Mouse (Mus musculus) heart, postnatal 4 days (tissue): ENCODE data around the gene Rps16. TPM values are rescaled to one million over a fixed set of nuclear protein-coding genes. Genes with fewer than 3 reads are reported as not detected.

Source experiments
- DNase-seq: peaks from one replicate; pipeline ENCODE4 v3.0.0; 2021
- total RNA-seq, 2 experiments: library from RNA; stranded (reverse); gene quantifications; 2 replicates each; pipeline ENCODE4 v1.2.3; 2021

Gene Rps16
- total RNA-seq, 2 experiments from 2014 or later, result 972 to 1,025 TPM

- no peak for DNase-seq
Observed at GRCm38 (mm10) chr7:28348601-28349000, 1.9 kb upstream of the Rps16 start.

GRCm38 (mm10) chr7:28351676-28352191, 1.3 kb downstream of the Rps16 start:
- no peak for DNase-seq

- no peak for DNase-seq
Observed at GRCm38 (mm10) chr7:28353267-28353666, 2.8 kb downstream of the Rps16 start.

GRCm38 (mm10) chr7:28354113-28354581, 3.7 kb downstream of the Rps16 start:
- no peak for DNase-seq

GRCm38 (mm10) chr7:28354596-28354995, 4.1 kb downstream of the Rps16 start:
- no peak for DNase-seq

GRCm38 (mm10) chr7:28355221-28355620, 4.8 kb downstream of the Rps16 start:
- DNase-seq, result no peak

- peak; percentile 80 for DNase-seq
Observed at GRCm38 (mm10) chr7:28356981-28357380, 6.5 kb downstream of the Rps16 start.

GRCm38 (mm10) chr7:28357984-28358383, 7.5 kb downstream of the Rps16 start:
- no peak for DNase-seq

- DNase-seq, result no peak
Observed at GRCm38 (mm10) chr7:28358431-28358830, 8.0 kb downstream of the Rps16 start.

- DNase-seq, result no peak
Observed at GRCm38 (mm10) chr7:28359854-28360253, 9.4 kb downstream of the Rps16 start.

GRCm38 (mm10) chr7:28360291-28360690, 9.8 kb downstream of the Rps16 start:
- no peak for DNase-seq

- no peak for DNase-seq
Observed at GRCm38 (mm10) chr7:28361647-28362341, 11.3 kb downstream of the Rps16 start.

GRCm38 (mm10) chr7:28362441-28363060, 12.1 kb downstream of the Rps16 start:
- DNase-seq, result no peak

GRCm38 (mm10) chr7:28367663-28368275, 17.3 kb downstream of the Rps16 start:
- no peak for DNase-seq

- no peak for DNase-seq
Observed at GRCm38 (mm10) chr7:28368276-28368920, 17.9 kb downstream of the Rps16 start.

GRCm38 (mm10) chr7:28370051-28370450, 19.6 kb downstream of the Rps16 start:
- no peak for DNase-seq

- DNase-seq, result no peak
Observed at GRCm38 (mm10) chr7:28370977-28371513, 20.6 kb downstream of the Rps16 start.

GRCm38 (mm10) chr7:28371514-28371989, 21.1 kb downstream of the Rps16 start:
- peak; percentile 87 for DNase-seq

- DNase-seq, result peak; percentile 99
Observed at GRCm38 (mm10) chr7:28372251-28373108, 22.0 kb downstream of the Rps16 start, which contains the start of gene Plekhg2. Plekhg2 (minus strand) TSS chr7:28372599.

GRCm38 (mm10) chr7:28373131-28373581, 22.7 kb downstream of the Rps16 start:
- peak; percentile 88 for DNase-seq

GRCm38 (mm10) chr7:28373891-28374495, 23.5 kb downstream of the Rps16 start:
- DNase-seq, result no peak
